Mouse (Mus musculus): ENCODE measurements at regions not wholly inside any gene's neighbourhood (a gene's known extent, or its start where the extent isn't known, plus 50 kb on each side); places are given as distances from the start of the nearest gene placed in this dataset.

GRCm38 (mm10) chr5:74832011-74832410 is 129.3 kb upstream of the Lnx1 start:
- TF ChIP-seq ZC3H11A (IDR thresholded peaks at IDR 0.05; ENCODE audit: borderline replicate concordance, low read depth, low read length) (no peak), CHD2 (IDR thresholded peaks at IDR 0.05; ENCODE audit: low read depth, low read length) (no peak), MAFK (IDR thresholded peaks at IDR 0.05; ENCODE audit: insufficient read depth, low read depth, low read length) (no peak), ZNF384 (IDR thresholded peaks at IDR 0.05; ENCODE audit: low read depth, low read length) (no peak), HCFC1 (IDR thresholded peaks at IDR 0.05; ENCODE audit: borderline replicate concordance, insufficient read depth, low read length) (no peak)
